Mouse (Mus musculus) embryo, embryonic 10.5 days (tissue): ENCODE measurements around the gene Utrn.

Source experiments
- DNase-seq: peaks from one replicate; pipeline ENCODE4 v3.0.0-alpha.2; 2015; ENCODE audit warnings: low spot score

Utrn gene

GRCm38 (mm10) chr10:12869846-12870245 is 681 bp upstream of the Utrn start:
- peak; percentile 5 for DNase-seq

- DNase-seq = peak; percentile 81
Observed at GRCm38 (mm10) chr10:12868189-12869028, 756 bp downstream of the Utrn start.

GRCm38 (mm10) chr10:12867733-12868188 is 1.4 kb downstream of the Utrn start:
- DNase-seq = no peak

GRCm38 (mm10) chr10:12866971-12867732 is 2.0 kb downstream of the Utrn start:
- peak; percentile 72 for DNase-seq

- no peak for DNase-seq
Observed at GRCm38 (mm10) chr10:12865201-12865600, 4.0 kb downstream of the Utrn start.

GRCm38 (mm10) chr10:12863581-12863980 is 5.6 kb downstream of the Utrn start:
- DNase-seq = no peak

GRCm38 (mm10) chr10:12862047-12862446 is 7.1 kb downstream of the Utrn start:
- no peak for DNase-seq

GRCm38 (mm10) chr10:12861381-12861780 is 7.8 kb downstream of the Utrn start:
- no peak for DNase-seq

GRCm38 (mm10) chr10:12860765-12861164 is 8.4 kb downstream of the Utrn start:
- DNase-seq = no peak

GRCm38 (mm10) chr10:12860331-12860730 is 8.8 kb downstream of the Utrn start:
- DNase-seq = no peak

- no peak for DNase-seq
Observed at GRCm38 (mm10) chr10:12858017-12858416, 11.1 kb downstream of the Utrn start.

- DNase-seq = no peak
Observed at GRCm38 (mm10) chr10:12854298-12854697, 14.9 kb downstream of the Utrn start.

- no peak for DNase-seq
Observed at GRCm38 (mm10) chr10:12853776-12854175, 15.4 kb downstream of the Utrn start.

- no peak for DNase-seq
Observed at GRCm38 (mm10) chr10:12853196-12853620, 16.0 kb downstream of the Utrn start.

GRCm38 (mm10) chr10:12852416-12853195 is 16.6 kb downstream of the Utrn start:
- DNase-seq = no peak

- DNase-seq = no peak
Observed at GRCm38 (mm10) chr10:12850781-12851471, 18.2 kb downstream of the Utrn start.

- DNase-seq = peak; percentile 21
Observed at GRCm38 (mm10) chr10:12848322-12849108, 20.6 kb downstream of the Utrn start.

- DNase-seq = no peak
Observed at GRCm38 (mm10) chr10:12842543-12842942, 26.6 kb downstream of the Utrn start.

- no peak for DNase-seq
Observed at GRCm38 (mm10) chr10:12841497-12841896, 27.7 kb downstream of the Utrn start.

GRCm38 (mm10) chr10:12837636-12838035 is 31.5 kb downstream of the Utrn start:
- DNase-seq = no peak
